Mouse (Mus musculus) CH12.LX (cell line): ENCODE measurements around the gene Dtnb. TPM values are rescaled to one million over a fixed set of nuclear protein-coding genes. Genes with fewer than 3 reads are reported as not detected.

Source experiments
- DNase-seq: peaks from one replicate; pipeline ENCODE4 v3.0.0-alpha.2; 2013; ENCODE audit errors: extremely low read depth
- H3K27ac ChIP-seq: 2 replicates; pipeline ENCODE4 v1.5.1; 2012; ENCODE audit warnings: low read depth, mild to moderate bottlenecking, control low read depth, moderate library complexity; ENCODE audit not compliant: insufficient read depth
- H3K27me3 ChIP-seq: replicated peaks from 2 replicates; pipeline ENCODE3; 2012; ENCODE audit warnings: inconsistent platforms
- H3K36me3 ChIP-seq, 2 experiments: replicated peaks in 1 of 2; 2 replicates each; pipeline versions ENCODE3 to v1.6.1; 2012; ENCODE audit warnings: inconsistent platforms in 1 of 2, low read length in 1 of 2, mild to moderate bottlenecking in 1 of 2, mixed read lengths in 1 of 2, moderate library complexity in 1 of 2; ENCODE audit not compliant: control insufficient read depth in 1 of 2, insufficient read depth in 1 of 2
- H3K4me1 ChIP-seq, 2 experiments: 2 replicates each; pipeline ENCODE4 v1.6.1; 2012; ENCODE audit warnings: inconsistent platforms in 1 of 2, moderate library complexity in 1 of 2; ENCODE audit not compliant: insufficient read depth in 2 of 2, control insufficient read depth in 1 of 2
- H3K4me2 ChIP-seq: 2 replicates; pipeline ENCODE4 v1.6.1; 2012; ENCODE audit warnings: low read depth, mild to moderate bottlenecking, control low read depth; ENCODE audit not compliant: poor library complexity, insufficient read depth, severe bottlenecking
- H3K4me3 ChIP-seq, 3 experiments: fragments of 150-350 bp in 1 of 3; sonication (generic) in 1 of 3; replicated peaks in 1 of 3; 2 replicates each; pipeline versions ENCODE3 to v1.5.1; 2011 to 2012; ENCODE audit warnings: low read depth in 2 of 3, low read length in 2 of 3, mild to moderate bottlenecking in 2 of 3, moderate library complexity in 2 of 3, control low read depth in 1 of 3, improper control_type of control experiment in 1 of 3, inconsistent platforms in 1 of 3, mixed read lengths in 1 of 3; ENCODE audit not compliant: poor library complexity in 1 of 3
- H3K79me2 ChIP-seq: replicated peaks from 2 replicates; pipeline ENCODE4 v1.6.1; 2012; ENCODE audit warnings: mild to moderate bottlenecking, moderate library complexity; ENCODE audit not compliant: control insufficient read depth, poor library complexity, insufficient read depth, severe bottlenecking; ENCODE audit errors: extremely low read depth
- H3K9ac ChIP-seq: 2 replicates; pipeline ENCODE4 v1.6.1; 2012; ENCODE audit warnings: low read depth, mild to moderate bottlenecking, control low read depth, moderate library complexity; ENCODE audit not compliant: insufficient read depth
- H3K9me3 ChIP-seq: replicated peaks from 2 replicates; pipeline ENCODE3; 2012; ENCODE audit warnings: low read length, inconsistent platforms, mixed read lengths
- BHLHE40 ChIP-seq: IDR thresholded peaks from 2 replicates; pipeline ENCODE4 v1.6.1; 2011; ENCODE audit warnings: mild to moderate bottlenecking, low read depth, low read length, improper control_type of control experiment
- CHD1 ChIP-seq: IDR thresholded peaks from 2 replicates; pipeline ENCODE4 v1.6.1; 2012; ENCODE audit warnings: low read depth, low read length, improper control_type of control experiment, inconsistent platforms
- CTCF ChIP-seq, 2 experiments: IDR thresholded peaks in 1 of 2; conservative IDR thresholded peaks in 1 of 2; 2 replicates each; pipeline ENCODE4 v1.5.1; 2011 to 2012; ENCODE audit warnings: low read depth in 2 of 2, low read length in 2 of 2, improper control_type of control experiment in 1 of 2, inconsistent platforms in 1 of 2, mild to moderate bottlenecking in 1 of 2, moderate library complexity in 1 of 2
- ELF1 ChIP-seq: IDR thresholded peaks from 2 replicates; pipeline ENCODE4 v1.6.1; 2014; ENCODE audit warnings: low read depth, mild to moderate bottlenecking, inconsistent platforms, low read length, improper control_type of control experiment
- GABPA ChIP-seq: IDR thresholded peaks from 2 replicates; pipeline ENCODE4 v1.6.1; 2012; ENCODE audit warnings: low read depth, low read length, improper control_type of control experiment, inconsistent platforms; ENCODE audit not compliant: insufficient replicate concordance
- HCFC1 ChIP-seq: IDR thresholded peaks from 2 replicates; pipeline ENCODE4 v1.6.1; 2012; ENCODE audit warnings: low read depth, mild to moderate bottlenecking, inconsistent platforms, low read length, improper control_type of control experiment
- KAT2A ChIP-seq: IDR thresholded peaks from 2 replicates; pipeline ENCODE4 v1.6.1; 2012; ENCODE audit warnings: low read length, improper control_type of control experiment, inconsistent platforms; ENCODE audit not compliant: insufficient replicate concordance
- MAX ChIP-seq: IDR thresholded peaks from 2 replicates; pipeline ENCODE4 v1.6.1; 2011; ENCODE audit warnings: low read length, improper control_type of control experiment
- MXI1 ChIP-seq: IDR thresholded peaks from 2 replicates; pipeline ENCODE4 v1.6.1; 2011; ENCODE audit warnings: mild to moderate bottlenecking, low read depth, low read length, improper control_type of control experiment
- MYC ChIP-seq: IDR thresholded peaks from 2 replicates; pipeline ENCODE4 v1.6.1; 2011; ENCODE audit warnings: low read depth, mild to moderate bottlenecking, improper control_type of control experiment, low read length
- NELFE ChIP-seq: IDR thresholded peaks from 2 replicates; pipeline ENCODE4 v1.6.1; 2011; ENCODE audit warnings: low read depth, low read length, improper control_type of control experiment
- PAX5 ChIP-seq: IDR thresholded peaks from 2 replicates; pipeline ENCODE4 v1.6.1; 2012; ENCODE audit warnings: low read length, inconsistent platforms, mixed read lengths
- POLR2AphosphoS2 ChIP-seq: IDR thresholded peaks from 2 replicates; pipeline ENCODE4 v1.6.1; 2011; ENCODE audit warnings: low read depth, low read length, improper control_type of control experiment
- RAD21 ChIP-seq: IDR thresholded peaks from 2 replicates; pipeline ENCODE4 v1.6.1; 2011; ENCODE audit warnings: low read depth, mild to moderate bottlenecking, low read length, improper control_type of control experiment, moderate library complexity
- TBP ChIP-seq: conservative IDR thresholded peaks from 2 replicates; pipeline ENCODE4 v1.6.1; 2011; ENCODE audit warnings: low read depth, low read length, improper control_type of control experiment
- TCF12 ChIP-seq: IDR thresholded peaks from 2 replicates; pipeline ENCODE4 v1.6.1; 2014; ENCODE audit warnings: low read depth, mild to moderate bottlenecking, inconsistent platforms, low read length, improper control_type of control experiment
- UBTF ChIP-seq: IDR thresholded peaks from 2 replicates; pipeline ENCODE4 v1.6.1; 2012; ENCODE audit warnings: low read depth, mild to moderate bottlenecking, inconsistent platforms, low read length, improper control_type of control experiment, moderate library complexity
- dilution Hi-C: fragments of 300-500 bp; cut with MboI; formaldehyde crosslinking; loops from 2 replicates; pipeline ENCODE4 v1.14.3; 2020; ENCODE audit warnings: low sequenced_read_pairs; ENCODE audit not compliant: extremely low pct_unique_long_range_greater_than_20kb, extremely low pct_ligation_motif_present
- in situ Hi-C: fragments of 300-500 bp; cut with MboI; formaldehyde crosslinking; loops from 3 replicates; pipeline ENCODE4 v1.14.3; 2019; ENCODE audit warnings: low sequenced_read_pairs, low pct_ligation_motif_present, low pct_unique_long_range_greater_than_20kb, mixed read lengths
- polyA plus RNA-seq: library from polyadenylated mRNA; unstranded; fragments of >175 nt; gene quantifications from 2 replicates; pipeline ENCODE4 v1.2.1, GENCODE M21; 2012; ENCODE audit warnings: low read depth; ENCODE audit not compliant: insufficient read length
- total RNA-seq, 2 experiments: library from RNA; depleted of rRNA; stranded (reverse); fragments of 300-350 nt in 1 of 2; fragments of >200 nt in 1 of 2; gene quantifications; 2 replicates each; pipeline ENCODE4 v1.2.3; 2012 to 2014

Gene Dtnb
- total and polyA plus RNA-seq, 3 experiments: 8.1 to 26.0 (median 17.4) TPM

DNA sequence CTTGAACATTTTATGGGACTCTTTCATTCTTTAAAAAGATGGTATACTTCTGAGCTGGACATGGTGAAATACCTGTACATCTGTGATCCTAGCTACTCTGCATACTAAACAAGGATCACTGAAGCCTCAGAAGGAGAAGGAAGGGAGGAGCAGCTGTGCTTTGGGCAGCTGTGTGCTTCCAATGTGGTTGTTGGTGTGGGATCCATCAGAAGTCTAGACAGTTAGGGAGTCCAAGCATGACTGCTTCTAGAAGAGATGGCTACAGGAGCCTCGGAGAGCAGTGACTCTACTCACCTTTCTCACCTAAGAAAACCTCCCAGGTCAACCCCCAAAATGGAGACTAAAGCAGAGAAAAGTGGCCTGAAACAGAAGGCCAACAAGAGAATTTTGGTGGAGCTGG lies 34.1 kb upstream of the Dtnb start:
- Histone ChIP-seq H3K4me2 (no peak overlapping the region), H3K9ac (no peak overlapping the region), H3K9me3 (no peaks in the 10 kb centered on the region), H3K27me3 (no peaks in the 10 kb centered on the region), H3K4me3 (no peak overlapping the region), H3K79me2 (no peaks in the 10 kb centered on the region), H3K36me3 (no peaks in the 10 kb centered on the region), H3K4me1 (no peaks in the 10 kb centered on the region), H3K27ac (no peak overlapping the region)
- in situ Hi-C loops (no loop called here), dilution Hi-C loops (no loop called here)
- DNase-seq: no peak
- no peak for TF ChIP-seq BHLHE40
- no peak for TF ChIP-seq CTCF (conservative IDR thresholded peaks at IDR 0.05 in 1 of 2, IDR thresholded peaks at IDR 0.05 in 1 of 2; ENCODE audit: low read depth in 2 of 2, low read length in 2 of 2)
- no peak for TF ChIP-seq NELFE
- no peak for TF ChIP-seq MYC
- TF ChIP-seq POLR2AphosphoS2: no peak
- TF ChIP-seq GABPA: no peak
- no peak for TF ChIP-seq ELF1
- no peak for TF ChIP-seq TBP
- TF ChIP-seq PAX5: no peak
- TF ChIP-seq MAX: no peak
- no peak for TF ChIP-seq UBTF
- TF ChIP-seq TCF12: no peak

DNA sequence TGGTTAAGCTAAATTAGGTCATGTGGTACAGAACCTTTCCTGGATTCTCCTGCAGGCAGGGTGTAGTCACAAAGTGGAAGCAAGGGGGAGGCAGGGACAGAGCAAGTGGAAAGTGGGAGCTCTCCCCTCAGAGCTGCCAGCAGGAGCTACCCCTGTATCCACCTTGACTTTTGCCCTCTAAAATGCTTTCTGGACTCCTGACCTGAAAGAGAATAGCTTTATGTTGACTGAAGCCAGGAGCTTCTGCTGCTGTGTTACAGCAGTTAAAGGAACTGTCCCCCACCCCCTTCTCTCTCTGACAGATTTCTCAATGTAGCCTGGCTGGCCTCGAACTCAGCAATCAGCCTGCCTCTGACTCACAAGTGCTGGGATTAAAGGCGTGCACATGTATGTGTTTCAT lies 32.6 kb upstream of the Dtnb start:
- in situ Hi-C loops: no loop called here

DNA sequence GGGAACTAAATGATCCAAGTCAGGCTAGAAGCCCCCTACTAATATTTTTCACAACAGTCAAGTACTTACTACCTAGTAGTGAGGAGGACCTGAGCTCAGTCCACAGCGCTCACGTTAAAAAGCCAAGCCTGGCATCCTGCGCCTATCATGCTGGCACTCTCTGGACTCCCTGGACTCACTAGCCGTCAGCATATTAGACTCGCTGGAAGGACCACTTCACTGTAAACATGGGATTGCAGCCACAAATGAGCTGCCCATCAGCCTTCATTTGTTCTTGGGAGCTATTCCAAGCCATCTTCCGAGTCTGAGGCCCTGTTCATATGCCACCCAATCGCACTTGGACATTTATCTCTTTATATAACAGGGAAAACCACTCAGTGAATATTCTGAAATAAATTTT lies 31.3 kb upstream of the Dtnb start:
- TF ChIP-seq KAT2A: no peak
- H3K27me3 ChIP-seq: no peaks in the 10 kb centered on the region
- H3K27ac ChIP-seq: no peak overlapping the region
- no peaks in the 10 kb centered on the region for H3K79me2 ChIP-seq
- no peak overlapping the region for H3K9ac ChIP-seq
- dilution Hi-C loops (no loop called here), in situ Hi-C loops (no loop called here)
- H3K9me3 ChIP-seq: no peaks in the 10 kb centered on the region
- DNase-seq: no peak
- H3K4me3 ChIP-seq: no peak overlapping the region
- no peak overlapping the region for H3K4me2 ChIP-seq
- H3K36me3 ChIP-seq: no peaks in the 10 kb centered on the region
- H3K4me1 ChIP-seq: peaks cover 2 to 19% of the 10 kb centered on the region in 2 experiments; a peak in 3 of 4 replicates

More for the DNA sequence above, 32.6 kb upstream of the Dtnb start:
- dilution Hi-C loops: no loop called here
- no peaks in the 10 kb centered on the region for H3K9me3 ChIP-seq
- no peak overlapping the region for H3K4me2 ChIP-seq
- peaks cover 0 to 7% of the 10 kb centered on the region in 2 experiments; a peak in 2 of 4 replicates for H3K4me1 ChIP-seq
- no peak overlapping the region for H3K27ac ChIP-seq
- DNase-seq: no peak
- no peak overlapping the region for H3K4me3 ChIP-seq
- no peaks in the 10 kb centered on the region for H3K79me2 ChIP-seq
- TF ChIP-seq RAD21 (no peak), HCFC1 (no peak), CHD1 (no peak), NELFE (no peak), MAX (no peak), MXI1 (no peak), TBP (no peak)
- H3K27me3 ChIP-seq: no peaks in the 10 kb centered on the region
- H3K36me3 ChIP-seq: no peaks in the 10 kb centered on the region
- no peak overlapping the region for H3K9ac ChIP-seq
